Mouse (Mus musculus) heart, adult 8-10 months (tissue): Measurements from ENCODE around the gene Cenpe. TPM values are rescaled to one million over a fixed set of nuclear protein-coding genes. Genes with fewer than 3 reads are reported as not detected.
"Not testable (repeated sequence)": the region's sequence is repeated elsewhere in the genome, so short reads cannot be mapped to it uniquely, and the experiment has no call there.

Experiments
- DNase-seq: peaks from one replicate; pipeline ENCODE4 v3.0.0; 2022; ENCODE audit warnings: low spot score
- total RNA-seq, 4 experiments: library from RNA; stranded (reverse); gene quantifications; 2 replicates each; pipeline ENCODE4 v1.2.4; 2022

Cenpe gene
- 1 to 10 TPM in 2 of 4 experiments, under 1 TPM in 2; 0.69 to 1.9 (median 1.3) TPM for total RNA-seq

DNA sequence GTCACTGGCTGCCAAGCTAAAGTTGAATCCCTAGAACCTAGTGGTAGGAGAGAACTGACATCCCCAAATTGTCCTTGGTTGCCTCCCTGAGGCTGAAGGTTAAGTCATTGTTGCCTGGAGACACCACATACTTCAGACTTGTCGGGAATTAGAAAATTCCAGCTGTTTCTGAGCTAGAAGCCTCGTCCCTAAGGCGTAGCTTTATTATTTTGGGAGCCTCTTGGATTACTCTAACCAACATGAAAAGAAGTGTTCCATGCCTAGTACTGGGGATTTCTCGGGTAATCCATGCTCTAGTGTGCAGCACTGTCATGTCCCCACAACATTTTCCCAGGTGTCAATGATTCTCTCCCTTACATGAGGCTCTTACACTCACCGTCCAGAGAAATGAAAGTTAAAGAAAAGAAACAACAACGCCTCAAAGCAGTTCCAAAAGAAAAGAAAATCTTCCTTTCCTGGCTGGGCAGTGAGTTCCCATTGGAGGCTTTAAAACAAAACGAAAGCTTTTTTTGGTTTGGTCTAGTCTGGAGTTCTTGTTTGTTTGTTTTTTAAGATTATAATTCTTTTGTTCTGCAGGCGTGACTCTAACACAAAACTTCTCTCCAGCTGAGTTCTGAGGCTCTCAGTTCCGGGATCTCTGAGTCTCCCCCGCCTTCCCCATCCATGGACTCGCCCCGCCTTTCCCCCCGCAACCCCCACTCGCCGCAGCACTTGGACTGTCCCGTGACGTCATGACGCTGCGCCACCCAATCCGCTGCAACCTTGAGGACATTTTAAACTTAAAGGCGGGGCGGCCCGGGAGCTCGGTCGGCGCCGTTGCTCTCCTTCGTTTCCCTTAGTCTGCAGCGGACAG lies at the start of gene Cenpe:
Cenpe (plus strand) TSS at position 733 of the 853 bp plus-strand sequence.
- DNase-seq: peak; percentile 84

DNA sequence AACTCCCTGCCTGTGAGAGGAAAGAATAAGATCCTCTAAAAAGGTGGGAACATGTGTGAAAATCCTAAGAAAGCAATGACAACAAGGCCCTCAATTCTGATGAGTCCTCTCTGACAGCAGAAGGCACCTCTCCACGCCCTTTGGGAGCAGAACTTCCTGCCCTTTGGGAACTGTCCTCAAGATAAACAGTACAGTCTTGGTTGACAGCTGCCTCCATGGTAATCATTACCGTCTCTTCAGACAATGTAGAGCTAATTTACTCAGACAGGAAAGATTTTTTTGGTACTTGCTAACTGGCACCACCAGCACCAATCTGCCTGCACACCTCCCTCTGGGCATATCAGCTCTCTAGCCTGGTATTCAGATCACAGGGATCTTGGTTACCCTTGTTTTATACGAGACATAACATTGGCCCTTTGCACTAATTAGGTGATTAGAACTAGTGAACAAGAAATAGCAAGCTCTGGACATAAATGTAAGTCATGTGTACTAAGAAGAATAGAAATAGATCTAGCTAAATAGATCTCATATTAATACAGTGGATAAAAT lies 40.4 kb upstream of the Cenpe start:
- no peak for DNase-seq

DNA sequence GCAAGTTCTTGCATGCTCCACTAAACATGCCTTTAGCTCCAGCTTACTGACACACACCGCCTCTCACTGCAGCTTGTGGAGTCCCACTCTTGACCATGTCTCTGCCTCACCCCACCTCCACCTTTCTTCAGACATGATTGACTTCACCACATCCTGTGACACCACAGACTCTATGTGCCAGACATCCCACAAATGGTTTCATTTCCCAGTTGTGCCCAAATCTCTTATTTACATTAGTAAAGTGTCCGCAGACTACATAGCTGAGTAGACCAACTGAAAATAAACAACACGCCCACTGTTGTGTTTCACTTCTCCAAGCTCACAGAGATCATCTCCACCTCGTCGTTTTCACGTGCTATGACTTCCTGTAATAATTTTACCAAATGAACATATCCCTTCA lies 20.5 kb upstream of the Cenpe start:
- DNase-seq: no peak

DNA sequence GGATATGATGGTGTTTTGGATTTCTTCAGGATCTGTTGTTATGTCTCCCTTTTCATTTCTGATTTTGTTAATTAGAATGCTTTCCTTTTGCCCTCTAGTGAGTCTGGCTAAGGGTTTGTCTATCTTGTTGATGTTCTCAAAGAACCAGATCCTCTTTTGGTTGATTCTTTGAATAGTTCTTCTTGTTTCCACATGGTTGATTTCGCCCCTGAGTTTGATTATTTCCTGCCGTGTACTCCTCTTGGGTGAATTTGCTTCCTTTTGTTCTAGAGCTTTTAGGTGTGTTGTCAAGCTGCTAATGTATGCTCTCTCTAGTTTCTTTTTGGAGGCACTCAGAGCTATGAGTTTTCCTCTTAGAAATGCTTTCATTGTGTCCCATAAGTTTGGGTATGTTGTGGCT lies 14.3 kb upstream of the Cenpe start:
- DNase-seq: not testable (repeated sequence)

DNA sequence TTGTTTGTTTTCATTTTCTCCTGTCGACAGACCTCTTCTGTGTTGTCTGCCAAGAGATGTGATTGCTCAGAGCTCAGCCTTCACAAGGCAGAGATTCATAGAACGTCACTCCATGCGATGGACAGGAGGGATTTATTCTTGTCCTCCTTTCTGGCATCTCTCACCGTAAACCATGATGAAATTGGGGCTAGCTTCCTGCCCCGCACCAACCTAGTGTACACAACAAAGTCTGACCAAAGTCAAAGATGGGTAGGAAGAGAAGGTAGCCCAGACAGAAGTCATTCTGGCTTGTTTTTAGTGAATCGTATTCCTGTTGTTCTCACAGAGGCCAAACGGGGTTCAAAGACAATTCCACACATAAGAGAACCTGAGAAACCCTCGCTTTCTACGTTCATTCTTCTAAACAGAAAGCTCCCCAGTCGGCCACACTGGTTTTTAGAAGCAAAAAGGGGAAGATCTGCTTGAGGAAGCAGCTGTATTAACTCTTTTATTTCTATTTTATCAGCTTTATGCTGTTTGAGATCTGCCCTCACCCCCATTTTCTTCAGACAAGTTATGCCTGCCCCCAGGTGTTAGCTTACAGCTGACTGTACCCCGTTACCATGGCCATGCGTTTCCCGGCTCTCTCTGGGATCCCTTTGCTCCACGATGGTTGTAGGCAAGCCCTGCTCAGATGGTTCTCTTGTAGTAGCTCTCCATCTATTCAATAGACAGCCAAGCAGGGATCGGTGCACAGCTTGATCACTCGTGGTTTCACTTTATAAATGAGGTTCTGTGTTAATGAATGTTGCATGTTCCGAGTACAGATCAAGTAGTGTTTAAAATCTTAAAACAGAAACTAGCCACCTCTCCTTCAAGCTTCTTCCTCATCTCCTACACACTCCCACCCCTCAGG lies 11.7 kb upstream of the Cenpe start:
- DNase-seq: no peak

DNA sequence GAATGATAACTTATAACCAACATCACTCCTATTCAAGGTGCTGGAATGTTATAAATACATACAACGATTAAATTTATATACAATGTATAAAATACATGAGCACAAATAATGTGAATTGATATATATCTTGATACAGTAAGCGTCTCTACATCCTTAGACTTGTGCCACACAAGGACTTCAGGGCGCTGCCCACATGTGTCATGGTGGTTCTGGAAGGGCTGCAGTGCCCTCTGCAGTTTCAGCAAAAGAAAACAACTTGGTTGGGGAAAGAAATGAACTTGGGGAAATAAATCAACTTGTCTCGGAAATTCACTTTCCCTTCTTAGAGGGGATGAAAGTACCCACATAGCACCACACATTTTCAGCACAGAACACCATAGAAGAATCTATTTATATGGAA lies 5.7 kb upstream of the Cenpe start:
- no peak for DNase-seq

DNA sequence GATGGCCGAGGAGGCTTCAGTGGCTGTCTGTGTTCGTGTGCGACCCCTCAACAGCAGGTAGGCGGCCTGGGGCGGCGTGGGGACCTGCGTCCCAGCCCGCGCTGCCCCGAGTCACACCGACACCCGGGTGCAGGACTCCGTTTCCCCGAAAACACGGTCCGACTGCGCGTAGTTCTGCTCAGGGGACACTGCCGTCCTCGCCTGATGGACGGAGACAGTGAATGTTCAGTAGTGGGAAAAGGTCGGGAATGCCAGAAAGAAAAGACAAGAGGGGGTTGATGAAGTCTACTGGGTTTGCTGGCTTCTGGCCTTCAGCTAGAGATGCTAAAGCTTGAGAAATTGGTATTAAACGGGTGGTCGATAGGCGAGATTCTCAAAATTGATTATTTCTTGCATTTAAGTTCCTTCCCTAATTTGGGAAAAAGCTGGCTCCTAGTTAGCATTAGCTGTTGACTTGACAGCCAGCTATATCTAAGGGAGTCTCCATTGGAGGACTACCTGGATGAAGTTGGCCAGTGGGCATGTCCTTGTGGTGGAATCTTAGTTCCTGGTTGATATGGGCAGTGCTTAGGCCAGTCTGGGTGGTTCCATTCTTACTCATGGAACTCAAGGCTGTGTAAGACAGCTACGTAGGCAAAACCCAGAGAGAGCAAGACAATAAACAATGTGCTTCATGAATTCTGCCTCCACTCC lies 467 bp downstream of the Cenpe start:
- no peak for DNase-seq

DNA sequence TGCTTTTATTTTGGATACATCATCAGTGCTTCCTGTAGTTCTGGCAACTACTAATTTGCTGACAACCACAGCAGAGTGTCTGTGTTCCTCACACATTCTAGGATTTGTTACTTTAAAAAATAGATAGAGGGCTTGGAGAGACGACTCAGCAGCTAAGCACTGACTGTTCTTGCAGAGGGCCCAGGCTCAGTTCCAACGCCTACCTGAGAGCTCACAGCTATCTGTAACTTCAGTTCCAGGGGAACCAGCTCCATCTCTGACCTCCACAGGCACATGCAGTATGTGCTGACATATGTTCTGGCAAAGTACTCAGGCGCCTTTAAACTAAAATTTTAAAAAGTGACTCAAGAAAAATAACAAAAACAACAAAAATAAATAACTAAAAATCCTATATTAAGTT lies 19.7 kb downstream of the Cenpe start:
- no peak for DNase-seq

DNA sequence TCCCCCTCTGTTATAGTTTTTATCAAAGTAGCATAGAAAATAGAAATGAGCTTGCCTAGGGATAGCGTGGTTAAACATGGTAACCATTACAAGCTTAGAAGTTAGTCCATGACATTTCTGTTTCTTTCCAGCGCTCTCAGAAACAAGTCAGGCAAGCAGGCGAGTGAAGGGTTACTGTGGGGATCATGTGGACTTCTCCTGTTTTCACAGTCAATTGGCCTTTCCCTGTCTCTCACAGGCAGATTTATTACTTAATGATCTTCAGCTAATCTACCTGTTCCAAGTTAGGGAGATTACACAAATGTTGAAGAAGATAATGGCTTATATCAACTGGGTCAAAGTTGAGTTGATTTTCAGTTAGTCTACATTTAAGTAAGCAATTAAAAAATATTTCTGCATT lies 20.1 kb downstream of the Cenpe start:
- no peak for DNase-seq

DNA sequence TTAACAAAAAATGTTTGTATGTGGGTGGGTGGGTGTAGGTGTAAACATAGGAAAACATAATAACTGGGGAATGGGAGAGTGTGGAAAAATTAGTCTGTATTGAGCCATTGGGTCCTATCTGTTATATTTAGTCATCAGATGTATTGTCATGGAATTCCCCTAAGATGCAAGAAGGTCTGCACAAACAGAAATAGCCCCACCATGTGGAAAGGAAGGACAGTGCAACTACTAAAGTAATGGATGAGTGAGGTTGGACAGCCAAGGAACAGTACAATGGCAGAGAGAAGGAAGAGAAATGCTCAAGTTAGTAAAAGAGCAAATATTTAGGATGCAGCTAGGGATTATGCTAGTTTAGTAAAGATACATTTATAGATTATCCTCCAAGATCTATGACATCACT lies 33.4 kb downstream of the Cenpe start:
- no peak for DNase-seq

DNA sequence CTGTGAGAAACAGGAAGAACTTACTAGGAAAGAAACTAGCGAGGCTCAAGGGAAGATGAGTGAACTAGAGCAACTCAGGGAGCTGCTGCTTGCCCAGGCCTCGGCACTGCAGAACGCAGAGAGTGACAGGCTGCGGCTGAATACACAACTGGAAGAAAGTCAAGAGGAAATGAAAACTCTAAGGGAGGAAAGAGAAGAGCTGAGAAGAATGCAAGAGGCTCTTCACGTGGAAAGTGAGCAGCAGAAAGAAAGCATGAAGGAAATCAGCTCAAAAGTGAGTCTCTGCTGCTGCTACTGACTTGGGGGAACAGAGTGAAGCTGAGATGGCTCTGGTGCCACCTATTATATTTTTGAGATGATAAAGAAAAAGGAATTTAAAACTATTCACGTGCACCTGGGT lies 34.5 kb downstream of the Cenpe start:
- no peak for DNase-seq

DNA sequence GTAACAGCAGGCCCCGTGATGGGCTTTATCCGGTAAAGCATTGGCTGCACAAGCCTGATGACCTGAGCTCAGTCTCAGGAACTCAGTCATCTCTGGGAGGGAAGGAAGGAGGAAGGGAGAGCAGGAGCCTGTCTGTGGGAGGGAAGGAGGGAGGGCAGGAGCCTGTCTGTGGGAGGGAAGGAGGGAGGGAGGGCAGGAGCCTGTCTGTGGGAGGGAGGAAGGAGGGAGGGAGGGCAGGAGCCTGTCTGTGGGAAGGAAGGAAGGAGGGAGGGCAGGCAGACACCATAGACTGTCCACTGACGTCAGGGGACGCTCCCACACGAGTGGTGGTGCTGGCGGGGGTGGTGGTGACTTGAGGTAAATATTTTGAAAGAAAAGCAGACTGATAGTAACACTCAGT lies 36.8 kb downstream of the Cenpe start:
- DNase-seq: no peak

DNA sequence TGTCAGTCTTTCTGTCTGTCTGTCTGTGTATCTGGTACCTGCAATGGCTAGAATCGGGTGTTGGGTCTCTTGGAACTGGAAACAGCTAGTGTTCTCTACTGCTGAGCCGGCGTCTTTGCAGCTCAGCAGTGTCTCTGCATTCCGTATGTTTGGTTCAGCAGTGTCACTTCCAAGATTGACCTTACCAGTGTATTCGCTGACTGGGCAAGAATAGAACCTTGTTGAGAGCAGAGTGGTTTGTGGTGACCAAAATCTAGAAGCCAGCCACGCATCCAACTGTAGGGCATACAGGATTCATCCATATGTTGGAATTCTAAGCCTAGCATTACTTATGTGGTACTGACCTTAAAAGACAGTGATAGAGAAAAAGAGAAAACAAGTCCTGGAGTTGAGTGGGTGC lies 39.5 kb downstream of the Cenpe start:
- DNase-seq: no peak

DNA sequence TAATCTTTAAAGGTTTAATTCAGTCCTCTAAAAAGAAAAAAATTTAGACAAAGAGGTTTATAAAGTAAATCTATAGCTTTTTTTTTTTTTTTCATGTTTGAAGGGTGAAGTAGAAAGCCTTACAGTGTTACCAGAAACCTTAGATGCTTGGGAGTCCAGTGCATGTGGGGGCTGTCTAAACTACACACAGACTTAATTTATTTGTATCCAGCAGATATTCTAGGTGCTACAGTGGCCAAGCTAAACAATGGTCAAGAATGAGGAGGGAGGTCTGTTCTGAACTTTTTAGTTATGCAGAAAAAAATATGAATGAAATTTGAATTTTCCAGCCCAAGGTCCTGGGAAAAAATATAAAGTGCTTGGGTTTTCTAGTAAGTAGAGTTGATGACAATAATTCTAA lies 42.4 kb downstream of the Cenpe start:
- DNase-seq: no peak

DNA sequence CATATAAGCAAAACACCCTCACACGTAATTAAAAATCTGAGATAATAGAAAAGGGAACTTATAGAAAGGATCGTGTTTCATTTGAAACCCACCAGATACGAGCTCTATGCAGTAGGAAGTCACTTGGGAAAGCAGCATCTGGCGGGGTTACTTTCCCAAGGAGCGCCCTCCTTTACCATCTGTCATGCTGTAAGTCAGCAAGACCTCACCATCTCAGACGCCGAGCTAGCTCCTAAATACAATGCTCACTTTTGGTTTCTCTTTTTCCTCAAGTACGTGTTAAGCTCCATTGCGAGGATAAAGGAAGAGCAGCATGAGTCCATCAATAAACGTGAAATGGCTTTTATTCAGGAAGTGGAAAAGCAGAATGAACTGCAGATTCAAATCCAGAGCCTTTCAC lies 46.6 kb downstream of the Cenpe start:
- no peak for DNase-seq

DNA sequence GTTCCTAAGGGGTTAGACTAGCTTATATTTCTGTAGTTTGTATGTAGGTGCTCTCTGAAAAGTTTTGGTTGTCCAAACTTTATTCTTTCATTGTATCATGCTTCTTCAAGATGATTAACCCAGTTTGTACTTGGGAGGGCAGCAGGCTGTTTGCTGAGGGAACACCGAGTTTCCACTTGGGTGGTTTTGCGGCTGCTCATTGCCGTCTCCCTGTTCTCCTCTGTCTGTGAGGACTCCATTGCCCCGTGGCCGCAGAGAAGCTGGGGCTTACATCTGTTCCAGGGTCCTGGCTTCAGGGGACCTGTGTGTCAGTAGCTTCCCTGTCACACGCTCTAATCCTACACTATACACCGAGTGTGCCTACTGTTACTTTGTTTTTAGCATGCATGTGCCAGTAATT lies 47.9 kb downstream of the Cenpe start:
- DNase-seq: no peak

DNA sequence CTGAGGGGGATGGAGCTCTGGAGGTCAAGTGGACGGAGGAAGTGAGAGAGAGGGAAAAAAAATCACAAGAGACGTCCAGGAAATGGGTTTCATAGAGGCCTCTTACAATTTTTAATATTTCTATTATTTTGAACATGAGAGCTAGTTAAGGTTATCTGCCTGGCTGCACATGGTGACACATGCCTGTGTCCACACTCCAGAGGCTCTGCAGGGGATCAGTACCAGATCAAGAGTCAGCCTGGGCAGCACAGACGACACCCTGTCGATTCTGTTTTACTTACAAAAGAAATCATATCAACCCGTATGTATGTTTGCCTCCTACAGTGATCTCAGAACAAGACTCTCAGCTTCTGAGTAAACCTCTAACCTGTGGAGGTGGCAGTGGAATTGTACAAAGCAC lies 56.3 kb downstream of the Cenpe start:
- DNase-seq: no peak

DNA sequence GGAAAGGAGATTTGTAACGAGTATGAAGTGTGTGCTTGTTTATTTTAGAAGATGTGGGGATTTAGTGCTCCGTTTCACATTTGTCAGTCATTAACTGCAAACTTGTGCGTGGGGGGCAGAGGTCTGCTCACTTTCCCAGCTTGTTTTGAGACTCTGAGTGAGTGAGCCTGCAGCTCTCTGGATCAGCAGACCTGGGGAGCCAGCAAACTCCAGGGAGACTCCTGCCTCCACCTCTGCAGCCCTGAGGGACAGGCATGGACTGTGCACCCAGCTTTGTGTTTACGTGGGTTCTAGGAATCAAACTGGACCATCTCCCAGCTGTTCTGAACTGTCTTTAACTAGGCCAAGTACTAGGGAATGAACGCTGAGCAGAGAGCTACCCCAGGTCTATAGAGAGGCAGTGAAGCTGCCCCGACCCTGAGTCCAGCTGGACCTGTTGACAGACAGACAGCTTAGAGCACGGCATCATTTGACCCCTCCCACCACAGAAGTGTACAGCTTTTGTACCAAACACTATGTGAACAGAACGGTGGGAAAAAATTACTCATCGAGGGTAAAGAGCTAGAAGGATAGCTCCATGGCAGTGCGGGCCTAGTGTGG lies 57.2 kb downstream of the Cenpe start:
- DNase-seq: no peak

DNA sequence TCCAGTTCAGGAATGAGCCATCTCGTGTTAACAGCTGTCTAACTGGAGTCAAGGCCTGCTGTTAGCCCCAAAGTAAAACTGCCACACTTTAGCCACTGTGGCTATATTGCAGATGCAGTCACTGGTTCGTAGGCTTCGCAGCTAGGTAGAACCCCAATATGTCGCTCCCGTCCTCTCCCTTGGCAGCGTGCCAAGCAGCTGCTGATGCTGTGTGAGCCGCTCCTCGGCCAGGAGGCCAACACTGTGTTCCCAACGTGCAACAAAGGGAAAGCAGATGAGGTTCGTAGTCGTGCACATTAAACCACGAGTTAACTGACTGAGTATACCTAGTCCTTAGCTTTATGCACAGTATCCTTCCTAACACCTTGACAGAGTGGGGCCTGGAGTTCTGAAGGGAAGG lies 60.3 kb downstream of the Cenpe start:
- no peak for DNase-seq

DNA sequence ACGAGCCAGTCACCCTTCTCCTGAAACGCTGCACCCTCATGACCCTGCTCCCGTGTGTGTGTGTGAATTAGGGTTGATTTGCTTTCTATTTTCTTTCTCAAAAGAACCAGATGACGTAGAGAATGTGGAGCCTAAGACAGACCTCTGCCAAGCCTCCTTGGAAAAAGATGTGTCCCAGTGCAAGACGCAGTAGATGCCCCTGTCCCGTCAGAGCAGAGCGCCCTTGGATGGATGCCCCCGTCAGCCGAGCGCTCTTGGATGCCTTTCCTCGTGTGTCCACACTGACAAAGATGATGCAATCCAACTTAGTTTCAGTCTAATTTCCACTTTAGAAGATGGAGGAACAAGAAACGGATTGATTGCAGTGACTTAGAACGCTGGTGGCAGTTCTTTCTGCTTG lies 60.7 kb downstream of the Cenpe start:
- no peak for DNase-seq

DNA sequence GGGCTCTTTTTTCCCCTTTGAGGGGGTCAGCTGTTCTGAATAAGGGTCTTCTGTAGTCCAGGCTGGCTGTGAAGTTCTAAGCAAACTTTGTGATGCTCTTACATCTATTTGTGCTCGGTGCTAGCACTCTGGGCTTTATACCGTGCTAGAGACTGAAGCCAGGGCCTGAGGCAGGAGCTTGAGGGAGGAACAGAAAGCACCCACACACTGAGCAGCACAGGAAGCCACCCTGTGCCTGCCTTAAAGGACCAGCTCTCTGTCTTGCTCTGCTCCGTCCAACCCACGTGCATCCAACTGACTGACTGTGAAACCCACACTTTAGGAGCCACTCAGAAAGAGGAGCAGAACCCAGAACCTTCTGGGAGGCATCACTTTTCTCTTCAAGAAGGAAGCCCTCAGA lies 67.8 kb downstream of the Cenpe start:
- no peak for DNase-seq
